Mouse (Mus musculus) thymus, postnatal 25 days (tissue): ENCODE data around the gene Mpped1.
A peak's percentile ranks its signal among the peaks of the same experiment; 100 is the strongest.

ENCODE experiments used
- DNase-seq: peaks from one replicate; pipeline ENCODE4 v3.0.0; 2022

Mpped1 gene

GRCm38 (mm10) chr15:83796924-83797323 lies 17.7 kb downstream of the Mpped1 start:
- no peak for DNase-seq

GRCm38 (mm10) chr15:83798964-83799363 lies 19.7 kb downstream of the Mpped1 start:
- no peak for DNase-seq

GRCm38 (mm10) chr15:83801011-83801410 lies 21.7 kb downstream of the Mpped1 start:
- DNase-seq, result no peak

GRCm38 (mm10) chr15:83814106-83814505 lies 34.8 kb downstream of the Mpped1 start:
- no peak for DNase-seq

GRCm38 (mm10) chr15:83828011-83828410 lies 48.7 kb downstream of the Mpped1 start:
- no peak for DNase-seq

GRCm38 (mm10) chr15:83829226-83829625 lies 50.0 kb downstream of the Mpped1 start:
- DNase-seq, result no peak

- DNase-seq, result no peak
Measured at GRCm38 (mm10) chr15:83832265-83832664, 53.0 kb downstream of the Mpped1 start.

- DNase-seq, result no peak
Measured at GRCm38 (mm10) chr15:83840950-83841719, 61.9 kb downstream of the Mpped1 start.

- no peak for DNase-seq
Measured at GRCm38 (mm10) chr15:83842419-83842818, 63.2 kb downstream of the Mpped1 start.

GRCm38 (mm10) chr15:83842915-83843789 lies 63.9 kb downstream of the Mpped1 start:
- no peak for DNase-seq

- DNase-seq, result no peak
Measured at GRCm38 (mm10) chr15:83845734-83846133, 66.5 kb downstream of the Mpped1 start.

GRCm38 (mm10) chr15:83846592-83846991 lies 67.3 kb downstream of the Mpped1 start:
- no peak for DNase-seq

- DNase-seq, result no peak
Measured at GRCm38 (mm10) chr15:83847512-83847911, 68.2 kb downstream of the Mpped1 start.

GRCm38 (mm10) chr15:83848193-83848592 lies 68.9 kb downstream of the Mpped1 start:
- no peak for DNase-seq

- DNase-seq, result no peak
Measured at GRCm38 (mm10) chr15:83853400-83853811, 74.1 kb downstream of the Mpped1 start.

GRCm38 (mm10) chr15:83857129-83857528 lies 77.9 kb downstream of the Mpped1 start:
- peak; percentile 24 for DNase-seq

GRCm38 (mm10) chr15:83865626-83866025 lies 86.4 kb downstream of the Mpped1 start:
- DNase-seq, result no peak

GRCm38 (mm10) chr15:83870936-83871335 lies 91.7 kb downstream of the Mpped1 start:
- no peak for DNase-seq

- no peak for DNase-seq
Measured at GRCm38 (mm10) chr15:83877155-83877866, 98.0 kb downstream of the Mpped1 start.

- no peak for DNase-seq
Measured at GRCm38 (mm10) chr15:83877898-83878297, 98.6 kb downstream of the Mpped1 start.

- DNase-seq, result no peak
Measured at GRCm38 (mm10) chr15:83879845-83880244, 100.6 kb downstream of the Mpped1 start.

- no peak for DNase-seq
Measured at GRCm38 (mm10) chr15:83883821-83884220, 104.6 kb downstream of the Mpped1 start.

GRCm38 (mm10) chr15:83884291-83884690 lies 105.0 kb downstream of the Mpped1 start:
- DNase-seq, result no peak
